Mouse (Mus musculus): ENCODE results near the gene Fam213a.

DNA sequence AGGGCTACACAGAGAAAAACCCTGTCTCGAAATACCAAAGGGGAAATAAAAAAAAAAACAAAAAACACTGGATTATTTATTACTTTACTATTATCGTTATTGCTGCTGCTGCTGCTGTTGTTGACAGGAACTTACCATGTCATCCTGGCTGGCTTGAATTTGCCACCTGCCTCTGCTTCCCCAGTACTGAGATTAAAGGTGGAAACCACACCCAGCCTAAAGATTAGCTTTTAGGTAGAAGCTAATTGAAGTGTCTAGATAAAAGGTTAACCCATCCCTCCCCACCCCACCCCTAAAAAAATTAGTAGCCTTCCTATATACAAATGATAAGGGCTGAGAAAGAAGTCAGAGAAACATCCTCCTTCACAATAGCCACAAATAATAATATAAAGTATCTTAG is 69.8 kb downstream of the Fam213a start:
- TF ChIP-seq CTCF (IDR thresholded peaks at IDR 0.05) (no peak), EP300 (IDR thresholded peaks at IDR 0.05) (no peak)

All from lung, postnatal 0 days (tissue).